Mouse (Mus musculus) embryonic fibroblast, embryonic 13.5 days (primary cell): ENCODE results near the gene Ptprz1. TPM values are rescaled to one million over a fixed set of nuclear protein-coding genes. Genes with fewer than 3 reads are reported as not detected.
"Not testable (repeated sequence)": the region's sequence is repeated elsewhere in the genome, so short reads cannot be mapped to it uniquely, and the experiment has no call there.

ENCODE experiments used
- H3K27ac ChIP-seq: 2 replicates; pipeline ENCODE4 v1.5.1; 2012; ENCODE audit warnings: low read length, control low read depth, inconsistent platforms; ENCODE audit not compliant: insufficient read depth
- H3K4me1 ChIP-seq: 2 replicates; pipeline ENCODE4 v1.6.1; 2011; ENCODE audit warnings: low read length; ENCODE audit not compliant: control insufficient read depth, insufficient read depth
- H3K4me3 ChIP-seq: 2 replicates; pipeline ENCODE4 v1.5.1; 2011; ENCODE audit warnings: mild to moderate bottlenecking, control low read depth, low read length; ENCODE audit not compliant: insufficient read depth
- CTCF ChIP-seq: IDR thresholded peaks from 2 replicates; pipeline ENCODE4 v1.5.1; 2011; ENCODE audit warnings: mild to moderate bottlenecking, control low read depth, low read length, moderate library complexity, borderline replicate concordance; ENCODE audit not compliant: insufficient read depth
- POLR2A ChIP-seq: IDR thresholded peaks from 2 replicates; pipeline ENCODE4 v1.6.1; 2011; ENCODE audit warnings: low read depth, mild to moderate bottlenecking, control low read depth, low read length, moderate library complexity
- polyA plus RNA-seq: library from polyadenylated mRNA; stranded (reverse); fragments of >200 nt; gene quantifications from 2 replicates; pipeline ENCODE4 v1.2.4, GENCODE M21; 2011; ENCODE audit warnings: low read depth; ENCODE audit not compliant: missing spikeins, insufficient read length

Ptprz1 gene
- polyA plus RNA-seq, 1 experiment = 49.0 TPM

- no peak for TF ChIP-seq POLR2A
- no peak for TF ChIP-seq CTCF
- H3K27ac ChIP-seq = no peak overlapping the region
- H3K4me3 ChIP-seq = no peak overlapping the region
- no peaks in the 10 kb centered on the region for H3K4me1 ChIP-seq
Measured at GRCm38 (mm10) chr6:23014988-23015613, 139.8 kb downstream of the Ptprz1 start.

GRCm38 (mm10) chr6:23028251-23028650 lies 152.9 kb downstream of the Ptprz1 start:
- no peak for TF ChIP-seq CTCF
- no peak for TF ChIP-seq POLR2A
- no peaks in the 10 kb centered on the region for H3K4me1 ChIP-seq
- H3K27ac ChIP-seq = no peak overlapping the region
- H3K4me3 ChIP-seq = no peak overlapping the region

- Histone ChIP-seq H3K4me1 (no peaks in the 10 kb centered on the region), H3K4me3 (no peak overlapping the region), H3K27ac (no peak overlapping the region)
- TF ChIP-seq POLR2A = no peak
- TF ChIP-seq CTCF = no peak
Measured at GRCm38 (mm10) chr6:23048836-23049235, 173.5 kb downstream of the Ptprz1 start.

GRCm38 (mm10) chr6:23055734-23056133 lies 180.4 kb downstream of the Ptprz1 start:
- no peak overlapping the region for H3K4me3 ChIP-seq
- H3K4me1 ChIP-seq = no peaks in the 10 kb centered on the region
- no peak overlapping the region for H3K27ac ChIP-seq
- no peak for TF ChIP-seq CTCF
- TF ChIP-seq POLR2A = no peak

- 0 out of 2 replicates have a peak, but pooled peaks cover 2% of the 10 kb centered on the region for H3K4me1 ChIP-seq
- TF ChIP-seq POLR2A = no peak
- no peak for TF ChIP-seq CTCF
- no peak overlapping the region for H3K27ac ChIP-seq
- H3K4me3 ChIP-seq = no peak overlapping the region
Measured at GRCm38 (mm10) chr6:23076060-23076459, 200.8 kb downstream of the Ptprz1 start.

GRCm38 (mm10) chr6:23078273-23078672 lies 203.0 kb downstream of the Ptprz1 start:
- H3K27ac ChIP-seq = no peak overlapping the region
- TF ChIP-seq CTCF (no peak), POLR2A (no peak)
- H3K4me1 ChIP-seq = 0 out of 2 replicates have a peak, but pooled peaks cover 2% of the 10 kb centered on the region
- H3K4me3 ChIP-seq = no peak overlapping the region

- H3K27ac ChIP-seq = no peak overlapping the region
- no peak overlapping the region for H3K4me3 ChIP-seq
- TF ChIP-seq CTCF = no peak
- TF ChIP-seq POLR2A = no peak
- H3K4me1 ChIP-seq = peaks cover 5% of the 10 kb centered on the region; the same call in 1 of the 2 replicates
Measured at GRCm38 (mm10) chr6:23079991-23080680, 204.8 kb downstream of the Ptprz1 start.

GRCm38 (mm10) chr6:23084587-23085421 lies 209.5 kb downstream of the Ptprz1 start:
- TF ChIP-seq POLR2A (no peak), CTCF (no peak)

GRCm38 (mm10) chr6:23089292-23089691 lies 214.0 kb downstream of the Ptprz1 start:
- not testable (repeated sequence) for H3K4me1 ChIP-seq, H3K4me3 ChIP-seq, H3K27ac ChIP-seq

More at GRCm38 (mm10) chr6:23084587-23085421, 209.5 kb downstream of the Ptprz1 start:
- Histone ChIP-seq H3K4me3 (no peak overlapping the region), H3K27ac (no peak overlapping the region), H3K4me1 (peaks cover 5% of the 10 kb centered on the region; the same call in 1 of the 2 replicates)

GRCm38 (mm10) chr6:23090346-23091055 lies 215.2 kb downstream of the Ptprz1 start:
- H3K4me3 ChIP-seq, H3K4me1 ChIP-seq, H3K27ac ChIP-seq: not testable (repeated sequence)
